Mouse (Mus musculus) intestine, embryonic 14.5 days (tissue): ENCODE measurements at regions not wholly inside any gene's neighbourhood (a gene's known extent, or its start where the extent isn't known, plus 50 kb on each side); places are given as distances from the start of the nearest gene placed in this dataset.

Experiments
- ATAC-seq: fragments of 200-750 bp; cut with Nextera tagmentation; replicated peaks from 2 replicates; pipeline ENCODE4 v1.8.0; 2017; ENCODE audit warnings: low read depth, moderate number of reproducible peaks, moderate TSS enrichment, moderate library complexity; ENCODE audit not compliant: low FRiP score, low TSS enrichment
- DNase-seq: peaks from one replicate; pipeline ENCODE4 v3.0.0-alpha.2; 2018; ENCODE audit warnings: low spot score
- H3K27ac ChIP-seq: fragments of 300-500 bp; sonication (generic); 2 replicates; pipeline ENCODE4 v1.5.1; 2014; ENCODE audit warnings: low read depth, mild to moderate bottlenecking, control low read depth
- H3K27me3 ChIP-seq: fragments of 300-500 bp; sonication (generic); replicated peaks from 2 replicates; pipeline ENCODE4 v1.6.1; 2014; ENCODE audit warnings: low read length, control low read depth; ENCODE audit not compliant: control insufficient read depth, insufficient read depth
- H3K36me3 ChIP-seq: fragments of 300-500 bp; sonication (generic); 2 replicates; pipeline ENCODE4 v1.6.1; 2014; ENCODE audit warnings: low read length, control low read depth; ENCODE audit not compliant: control insufficient read depth, insufficient read depth
- H3K4me1 ChIP-seq: fragments of 300-500 bp; sonication (generic); replicated peaks from 2 replicates; pipeline ENCODE4 v1.6.1; 2014; ENCODE audit warnings: low read length, control low read depth, mixed read lengths; ENCODE audit not compliant: control insufficient read depth, insufficient read depth
- H3K4me2 ChIP-seq: fragments of 300-500 bp; sonication (generic); 2 replicates; pipeline ENCODE4 v1.6.1; 2014; ENCODE audit warnings: low read length
- H3K4me3 ChIP-seq: fragments of 300-500 bp; sonication (generic); 2 replicates; pipeline ENCODE4 v1.5.1; 2014; ENCODE audit warnings: low read depth, low read length, control low read depth, mixed read lengths
- H3K9ac ChIP-seq: fragments of 300-500 bp; sonication (generic); 2 replicates; pipeline ENCODE4 v1.6.1; 2014; ENCODE audit warnings: mild to moderate bottlenecking, low read length
- H3K9me3 ChIP-seq: fragments of 300-500 bp; sonication (generic); 2 replicates; pipeline ENCODE4 v1.6.1; 2016; ENCODE audit warnings: low read length, control low read depth; ENCODE audit not compliant: control insufficient read depth
- WGBS: fragments of 180-500 bp; shearing (Covaris S2); extraction: QIAGEN DNeasy Blood & Tissue Kit; methylation state at CpG from one replicate; pipeline ENCODE4 v1.1.7; 2014; 5-methylcytosine and 5-hydroxymethylcytosine counted together

DNA sequence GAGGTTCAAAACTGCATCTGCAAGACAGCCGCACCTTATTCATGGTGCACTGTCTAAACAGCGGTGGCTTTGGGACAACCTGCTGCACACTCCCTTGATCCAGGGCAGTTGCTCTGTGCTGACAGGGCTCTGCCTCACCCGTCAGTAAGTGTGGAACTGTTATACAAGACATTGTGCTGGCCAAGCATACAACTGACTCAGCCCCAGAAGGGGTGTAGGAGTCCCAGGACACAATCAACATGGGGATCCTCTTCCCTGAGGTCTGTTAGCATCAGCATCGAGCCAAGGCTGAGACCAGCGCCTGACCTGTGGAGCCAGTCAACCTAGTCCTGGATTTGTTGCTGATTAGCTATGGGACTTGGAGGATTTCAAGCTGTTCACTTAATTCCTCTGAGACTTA lies 86.4 kb upstream of the Bmper start:
- H3K4me2 ChIP-seq, result no peak overlapping the region
- no peaks in the 10 kb centered on the region for H3K27me3 ChIP-seq
- no peak for ATAC-seq
- no peaks in the 10 kb centered on the region for H3K9me3 ChIP-seq
- no peak overlapping the region for H3K4me3 ChIP-seq
- DNase-seq, result no peak
- H3K9ac ChIP-seq, result no peak overlapping the region
- no peaks in the 10 kb centered on the region; the same call in 1 of the 2 replicates for H3K4me1 ChIP-seq
- 86% methylated on average over 5 of the region's 5 CpGs for WGBS
- H3K27ac ChIP-seq, result no peak overlapping the region
- H3K36me3 ChIP-seq, result no peaks in the 10 kb centered on the region

DNA sequence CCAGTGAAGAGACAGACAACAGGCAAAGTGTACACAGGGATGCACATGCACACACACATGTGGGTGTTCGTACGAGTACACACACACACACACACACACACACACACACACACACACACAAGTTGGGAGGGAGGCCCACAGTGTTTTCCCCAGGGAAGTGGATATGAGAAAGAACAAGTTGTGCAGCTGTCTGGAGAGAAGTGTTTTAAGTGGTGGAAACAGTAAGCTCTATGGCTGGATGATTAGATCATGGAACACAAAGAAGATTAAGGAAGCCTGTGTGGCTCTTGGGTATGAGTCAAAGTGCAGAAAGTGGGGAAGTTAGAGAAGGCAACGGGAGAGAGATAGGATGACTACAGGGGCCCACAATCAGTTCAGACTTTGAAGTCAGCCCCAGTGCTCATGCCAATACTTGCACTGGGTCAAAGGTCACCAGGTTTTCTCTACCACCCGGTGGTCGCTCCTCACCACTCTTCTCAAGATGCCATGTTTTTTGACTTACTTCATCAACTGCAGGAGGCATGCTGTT lies 85.1 kb upstream of the Bmper start:
- no peak overlapping the region for H3K27ac ChIP-seq
- H3K9ac ChIP-seq, result no peak overlapping the region
- H3K4me3 ChIP-seq, result no peak overlapping the region
- no peaks in the 10 kb centered on the region for H3K9me3 ChIP-seq
- no peak overlapping the region for H3K4me2 ChIP-seq
- no peaks in the 10 kb centered on the region for H3K36me3 ChIP-seq
- H3K27me3 ChIP-seq, result no peaks in the 10 kb centered on the region
- WGBS, result 55% methylated on average over 5 of the region's 5 CpGs
- ATAC-seq, result no peak
- DNase-seq, result peak; percentile 18
- H3K4me1 ChIP-seq, result no peaks in the 10 kb centered on the region; the same call in 1 of the 2 replicates

DNA sequence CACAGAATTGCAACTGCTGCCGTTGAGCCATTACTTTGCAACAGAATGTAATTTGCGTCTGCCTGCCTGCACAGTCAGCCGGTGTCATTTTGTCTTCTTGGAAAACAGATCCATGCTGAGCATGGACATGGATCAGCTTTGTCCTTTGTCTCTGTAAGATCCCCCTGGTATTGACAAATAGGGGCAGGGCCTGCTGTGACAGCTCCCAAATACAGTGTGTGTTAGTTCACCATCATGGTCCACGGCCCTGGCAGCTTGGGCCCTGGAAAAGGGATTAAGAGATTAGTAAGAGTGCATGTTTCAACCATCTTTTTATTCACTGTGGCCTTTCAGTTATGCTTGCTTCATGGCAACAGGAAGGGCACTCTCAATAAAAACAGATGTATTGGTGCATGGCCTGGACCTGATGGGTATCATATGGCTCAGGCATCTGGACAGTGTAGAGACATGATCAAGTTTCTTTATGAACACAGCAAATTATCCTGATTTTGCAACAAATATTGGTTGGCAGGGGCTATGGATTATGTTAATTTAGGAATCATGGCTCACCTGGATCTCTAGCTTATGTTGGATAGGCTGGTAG lies 83.2 kb upstream of the Bmper start:
- no peak for ATAC-seq
- 70% methylated on average over 4 of the region's 4 CpGs for WGBS
- H3K4me2 ChIP-seq, result no peak overlapping the region
- no peaks in the 10 kb centered on the region; the same call in 1 of the 2 replicates for H3K4me1 ChIP-seq
- H3K9me3 ChIP-seq, result no peaks in the 10 kb centered on the region
- peak; percentile 33 for DNase-seq
- no peak overlapping the region for H3K9ac ChIP-seq
- H3K36me3 ChIP-seq, result no peaks in the 10 kb centered on the region
- no peak overlapping the region for H3K4me3 ChIP-seq
- H3K27me3 ChIP-seq, result no peaks in the 10 kb centered on the region
- H3K27ac ChIP-seq, result no peak overlapping the region

DNA sequence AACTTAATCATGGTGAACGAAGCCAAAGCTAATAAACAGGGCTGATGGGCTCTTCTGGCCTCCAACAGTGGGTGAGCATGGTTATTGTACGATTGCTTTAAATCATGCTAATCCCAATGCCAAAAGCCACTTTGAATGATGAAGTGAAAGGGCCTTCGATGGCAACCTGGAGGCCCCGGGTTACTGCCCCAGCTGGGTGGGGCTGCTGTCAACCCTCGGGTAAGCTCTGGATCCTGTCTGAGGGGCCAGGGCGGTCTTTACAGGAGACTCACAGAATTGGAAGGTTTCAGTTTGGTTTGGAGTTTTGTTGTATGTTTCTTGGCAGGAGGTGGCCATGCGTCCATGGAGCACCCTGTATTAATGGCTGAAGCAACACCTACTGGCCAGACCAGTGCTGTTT lies 78.6 kb upstream of the Bmper start:
- Histone ChIP-seq H3K9me3 (no peaks in the 10 kb centered on the region), H3K27ac (no peak overlapping the region), H3K27me3 (no peaks in the 10 kb centered on the region), H3K4me1 (no peaks in the 10 kb centered on the region), H3K4me3 (no peak overlapping the region), H3K4me2 (no peak overlapping the region), H3K9ac (no peak overlapping the region), H3K36me3 (no peaks in the 10 kb centered on the region)
- DNase-seq (peak; percentile 42), ATAC-seq (no peak)
- WGBS, result 72% methylated on average over 7 of the region's 7 CpGs

DNA sequence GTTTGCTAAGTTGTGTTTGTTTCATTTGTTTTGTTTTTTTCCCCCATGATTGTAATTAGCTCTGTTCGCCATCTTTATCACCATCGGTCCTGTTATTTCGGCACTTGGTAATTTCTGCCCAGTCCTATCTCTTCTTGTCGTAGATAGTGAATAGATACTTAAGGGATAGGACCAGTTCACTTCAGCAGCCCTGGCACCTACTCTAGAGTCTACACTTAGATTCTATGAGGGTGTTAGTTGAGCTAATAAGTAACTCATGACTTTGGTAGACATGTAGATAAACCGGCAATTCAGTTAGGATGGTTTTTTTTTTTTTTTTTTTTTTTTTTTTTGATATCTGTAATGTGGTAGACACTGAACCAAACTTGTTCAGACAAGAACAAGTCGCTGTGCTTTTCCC lies 72.5 kb upstream of the Bmper start:
- Histone ChIP-seq H3K9me3 (no peaks in the 10 kb centered on the region), H3K36me3 (no peaks in the 10 kb centered on the region), H3K4me1 (no peaks in the 10 kb centered on the region), H3K27ac (no peak overlapping the region), H3K4me2 (no peak overlapping the region), H3K4me3 (no peak overlapping the region), H3K27me3 (no peaks in the 10 kb centered on the region), H3K9ac (no peak overlapping the region)
- WGBS, result 84% methylated on average over 6 of the region's 6 CpGs
- peak; percentile 41 for DNase-seq
- ATAC-seq, result no peak

DNA sequence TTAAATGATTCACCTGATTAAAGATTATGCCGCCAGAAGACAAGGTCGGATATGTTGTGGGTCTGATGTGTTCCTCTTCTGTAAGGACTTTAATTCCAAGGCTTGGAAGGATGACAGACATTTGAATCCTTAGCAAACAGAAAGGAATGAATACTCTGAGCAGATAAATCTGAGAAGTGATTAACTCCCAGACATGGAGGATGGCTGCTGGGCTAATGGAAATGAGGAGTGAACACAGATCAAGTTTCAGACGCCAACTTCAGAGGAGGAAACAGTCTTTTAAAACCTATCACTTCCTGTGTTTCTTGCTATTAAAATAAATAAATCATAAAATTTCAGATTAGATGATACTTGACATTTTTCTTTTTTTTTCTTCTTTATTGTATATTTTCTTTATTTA lies 72.0 kb upstream of the Bmper start:
- Histone ChIP-seq H3K4me2 (no peak overlapping the region), H3K9me3 (no peaks in the 10 kb centered on the region), H3K9ac (no peak overlapping the region), H3K36me3 (no peaks in the 10 kb centered on the region), H3K4me1 (no peaks in the 10 kb centered on the region), H3K27me3 (no peaks in the 10 kb centered on the region), H3K4me3 (no peak overlapping the region), H3K27ac (no peak overlapping the region)
- WGBS, result 44% methylated on average over 3 of the region's 3 CpGs
- DNase-seq (peak; percentile 46), ATAC-seq (no peak)

DNA sequence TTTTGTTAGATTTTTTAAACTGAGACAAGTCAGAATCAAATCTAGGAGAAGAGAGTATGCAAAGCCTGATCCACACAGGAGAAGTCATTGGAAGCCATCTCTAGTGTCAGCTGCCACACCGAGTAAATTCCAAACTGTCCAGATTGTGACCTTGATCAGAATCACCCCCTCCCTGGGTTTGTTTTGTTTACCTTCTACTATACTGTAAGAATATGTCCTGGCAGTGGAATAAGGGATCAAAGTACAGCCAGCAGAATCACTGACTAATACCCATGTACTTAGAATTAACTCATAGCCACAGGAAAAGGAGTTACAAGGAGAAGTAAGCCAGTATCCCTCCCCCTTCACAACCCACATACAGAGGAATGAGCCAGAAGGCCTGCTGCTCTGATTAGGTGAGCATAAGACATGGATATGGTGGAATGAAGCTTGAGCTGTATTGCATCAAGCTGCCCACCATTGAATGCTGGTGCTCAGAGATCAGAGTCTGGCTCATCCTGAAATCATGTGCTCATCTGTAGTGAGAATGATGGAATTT lies 70.9 kb upstream of the Bmper start:
- Histone ChIP-seq H3K27me3 (no peaks in the 10 kb centered on the region), H3K4me3 (no peak overlapping the region), H3K36me3 (no peaks in the 10 kb centered on the region), H3K27ac (no peak overlapping the region), H3K4me1 (no peaks in the 10 kb centered on the region; the same call in 1 of the 2 replicates), H3K4me2 (no peak overlapping the region), H3K9ac (no peak overlapping the region), H3K9me3 (no peaks in the 10 kb centered on the region)
- WGBS, result 65% methylated on average over 1 of the region's 1 CpGs
- ATAC-seq (no peak), DNase-seq (no peak)

DNA sequence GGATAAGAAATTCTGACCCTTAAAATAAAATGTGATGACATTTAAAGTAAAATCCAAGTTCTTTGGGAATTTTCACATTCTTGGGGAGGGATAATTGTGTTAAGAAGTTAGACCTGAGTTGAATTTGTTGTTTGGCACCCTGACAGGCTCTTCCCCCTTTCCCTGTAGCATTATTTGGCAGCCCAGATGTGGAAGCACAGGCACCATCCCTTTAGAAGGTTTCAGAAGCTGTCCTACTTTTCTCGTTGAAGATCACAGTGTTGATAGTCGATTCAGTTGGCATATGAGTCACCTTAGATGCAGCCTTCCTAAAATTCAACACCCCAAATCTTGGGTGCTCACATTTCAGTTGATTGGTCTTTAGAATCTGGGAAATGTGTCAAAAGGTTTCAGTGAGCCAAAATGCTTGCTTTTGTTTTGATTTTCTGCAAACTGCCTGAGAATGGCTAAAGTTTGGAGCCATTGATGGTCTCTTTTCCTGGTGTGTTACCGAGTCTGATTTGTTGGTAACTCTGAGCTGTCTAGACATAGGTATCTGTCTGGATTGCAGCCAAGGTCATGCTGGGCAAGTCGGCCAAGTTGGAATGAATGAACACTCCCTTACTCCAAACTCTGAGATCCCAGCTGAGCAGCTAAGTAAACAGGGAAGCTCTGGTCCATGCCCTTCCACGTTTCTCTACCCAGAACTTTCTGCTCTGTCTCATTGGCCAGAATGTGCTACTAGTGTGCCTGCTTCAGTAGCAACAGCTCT lies 65.9 kb upstream of the Bmper start:
- DNase-seq, result no peak
- 40% methylated on average over 5 of the region's 5 CpGs for WGBS
- no peak for ATAC-seq

More for the DNA sequence above, 65.9 kb upstream of the Bmper start:
- no peaks in the 10 kb centered on the region for H3K36me3 ChIP-seq
- H3K4me2 ChIP-seq, result no peak overlapping the region
- H3K9me3 ChIP-seq, result no peaks in the 10 kb centered on the region
- H3K9ac ChIP-seq, result no peak overlapping the region
- H3K4me1 ChIP-seq, result no peaks in the 10 kb centered on the region; the same call in 1 of the 2 replicates
- H3K4me3 ChIP-seq, result no peak overlapping the region
- H3K27me3 ChIP-seq, result no peaks in the 10 kb centered on the region
- no peak overlapping the region for H3K27ac ChIP-seq
